Mouse (Mus musculus) brain, embryonic 14.5 days (tissue): Measurements from ENCODE around the gene Ifnar2.

Experiments
- CTCF ChIP-seq: fragments of 200-500 bp; IDR thresholded peaks from 2 replicates; pipeline ENCODE4 v1.5.1; 2012; ENCODE audit warnings: inconsistent platforms, mild to moderate bottlenecking, moderate library complexity, borderline replicate concordance; ENCODE audit not compliant: insufficient read depth, insufficient read length; ENCODE audit errors: extremely low read depth
- POLR2A ChIP-seq: fragments of 200-500 bp; IDR thresholded peaks from 2 replicates; pipeline ENCODE4 v1.6.1; 2012; ENCODE audit warnings: mild to moderate bottlenecking, inconsistent platforms, borderline replicate concordance; ENCODE audit not compliant: poor library complexity, insufficient read depth, insufficient read length, severe bottlenecking; ENCODE audit errors: extremely low read depth

DNA sequence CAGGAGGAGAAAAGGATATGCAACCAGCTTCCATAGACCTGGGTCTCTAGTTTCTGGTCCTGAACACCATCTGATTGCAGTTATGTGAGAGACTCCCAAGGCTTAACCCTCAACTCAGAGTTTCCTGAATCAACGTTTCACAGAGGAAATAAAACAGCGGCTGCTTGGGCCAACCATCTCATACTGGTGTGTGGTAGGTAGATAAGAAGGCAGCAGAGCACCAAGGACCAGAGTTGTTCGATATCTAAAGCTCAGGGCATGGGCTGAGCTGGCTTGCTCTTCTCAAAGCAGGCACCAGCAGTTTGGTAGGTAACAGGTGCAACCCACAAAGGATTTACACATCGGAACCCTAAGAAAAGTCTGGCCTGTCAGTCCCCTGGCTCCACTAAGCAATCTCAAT lies 35.8 kb upstream of the Ifnar2 start:
- TF ChIP-seq CTCF: no peak
- TF ChIP-seq POLR2A: no peak
